Mouse (Mus musculus) T-helper 2 cell (primary cell): ENCODE data around the gene Cmss1.

ENCODE experiments used
- in situ Hi-C: fragments of 300-600 bp; cut with MboI, MseI; formaldehyde crosslinking; loops from one replicate; pipeline ENCODE4 v1.15.1; 2025; ENCODE audit warnings: high pct_unique_total_duplicates

Gene Cmss1

DNA sequence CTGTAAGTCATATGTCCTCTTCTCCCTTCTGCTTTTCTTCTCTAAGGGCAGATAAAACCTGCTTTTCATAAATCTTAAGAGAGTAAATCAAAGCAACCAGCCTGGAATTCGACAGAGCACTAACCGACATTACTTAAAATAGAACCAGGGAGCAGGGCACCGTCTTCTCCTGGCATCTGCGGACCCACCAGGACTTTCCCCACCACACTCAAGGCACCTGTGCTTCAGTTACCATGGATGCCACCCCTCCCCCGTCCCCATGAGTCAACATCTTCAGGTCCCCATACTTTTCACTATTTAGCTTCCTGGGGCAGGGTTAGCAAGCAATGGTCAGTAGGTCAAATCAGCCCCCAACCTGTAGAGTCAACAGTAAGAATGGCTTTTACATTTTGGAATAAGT lies 177.7 kb downstream of the Cmss1 start:
- in situ Hi-C loops, result no loop called here

DNA sequence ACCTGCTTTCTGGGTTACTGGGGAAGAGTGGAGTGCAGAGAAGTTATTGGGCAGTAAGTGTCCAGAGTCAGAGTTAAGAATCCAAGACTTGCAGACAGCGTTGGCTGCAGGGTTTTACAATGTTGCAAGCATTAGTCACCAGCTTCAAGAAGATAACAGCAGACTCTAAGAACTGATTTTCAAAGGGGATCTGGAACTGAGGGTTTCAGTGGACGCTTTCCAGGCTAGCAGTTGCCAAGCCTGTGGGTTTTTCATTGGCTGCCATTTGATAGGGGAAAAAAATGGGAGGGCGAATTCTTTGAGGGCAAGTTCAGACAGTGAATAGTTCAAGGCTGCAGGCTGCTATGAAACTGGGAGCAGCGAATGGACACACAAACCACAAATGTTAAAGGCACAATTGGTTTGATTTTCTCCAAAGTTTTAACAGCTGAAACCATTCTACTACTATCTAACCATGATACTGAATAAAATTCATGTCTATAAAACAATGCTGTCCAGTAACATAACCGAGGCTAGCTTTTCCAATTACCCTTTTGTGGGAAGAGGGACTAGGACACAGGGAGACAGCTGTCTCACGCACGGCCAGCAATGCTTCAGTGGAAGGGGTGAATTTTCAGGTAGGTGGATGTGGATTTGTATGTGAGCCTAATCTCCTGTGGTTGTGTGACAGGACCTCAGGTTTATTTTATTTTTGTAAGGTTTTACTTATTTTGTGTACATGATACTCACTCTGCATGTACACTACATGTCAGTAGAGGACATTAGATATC lies 179.0 kb downstream of the Cmss1 start:
- in situ Hi-C loops, result no loop called here

- in situ Hi-C loops, result no loop called here
These were observed 180.0 kb downstream of the Cmss1 start for GRCm38 (mm10) chr16:57426680-57427079.

GRCm38 (mm10) chr16:57423001-57423800 lies 183.5 kb downstream of the Cmss1 start:
- in situ Hi-C loops, result loop anchor here (25.0 kb wide), 1 partner anchor 1061 kb away; no protein-coding TSS in a partner anchor

GRCm38 (mm10) chr16:57421680-57422417 lies 184.8 kb downstream of the Cmss1 start:
- in situ Hi-C loops, result loop anchor here (25.0 kb wide), 1 partner anchor 1060 kb away; no protein-coding TSS in a partner anchor

- in situ Hi-C loops, result loop anchor here (25.0 kb wide), 1 partner anchor 1059 kb away; no protein-coding TSS in a partner anchor
These were observed 185.7 kb downstream of the Cmss1 start for GRCm38 (mm10) chr16:57420773-57421556.

- in situ Hi-C loops, result loop anchor here (25.0 kb wide), 1 partner anchor 1058 kb away; no protein-coding TSS in a partner anchor
These were observed 186.8 kb downstream of the Cmss1 start for GRCm38 (mm10) chr16:57419881-57420280.

DNA sequence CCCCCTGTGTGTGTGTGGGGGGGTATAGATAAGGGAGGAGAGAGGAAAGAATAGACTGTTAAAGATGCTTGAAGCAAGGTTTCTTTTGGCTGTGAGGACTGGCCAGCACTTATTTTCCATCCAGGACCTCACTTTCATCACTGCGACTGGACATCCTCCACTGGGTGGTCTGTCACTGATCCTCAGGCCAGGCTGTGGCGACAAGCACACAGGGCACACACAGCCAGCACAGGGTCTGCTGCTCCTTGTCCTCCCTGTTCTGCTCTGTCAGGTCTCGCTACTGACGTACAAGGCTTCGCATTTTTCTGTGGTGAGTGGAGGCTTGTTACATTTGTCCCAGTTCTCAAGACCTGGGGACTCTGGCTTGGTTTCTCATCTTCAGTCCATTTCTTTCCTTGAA lies 187.3 kb downstream of the Cmss1 start:
- in situ Hi-C loops, result loop anchor here (25.0 kb wide), 1 partner anchor 1057 kb away; no protein-coding TSS in a partner anchor

- in situ Hi-C loops, result loop anchor here (25.0 kb wide), 1 partner anchor 1056 kb away; no protein-coding TSS in a partner anchor
These were observed 188.7 kb downstream of the Cmss1 start for GRCm38 (mm10) chr16:57417955-57418354.

- in situ Hi-C loops, result loop anchor here (25.0 kb wide), 1 partner anchor 1055 kb away; no protein-coding TSS in a partner anchor
These were observed 189.6 kb downstream of the Cmss1 start for GRCm38 (mm10) chr16:57417017-57417416.

- in situ Hi-C loops, result loop anchor here (25.0 kb wide), 1 partner anchor 1054 kb away; no protein-coding TSS in a partner anchor
These were observed 190.6 kb downstream of the Cmss1 start for GRCm38 (mm10) chr16:57416049-57416448.

DNA sequence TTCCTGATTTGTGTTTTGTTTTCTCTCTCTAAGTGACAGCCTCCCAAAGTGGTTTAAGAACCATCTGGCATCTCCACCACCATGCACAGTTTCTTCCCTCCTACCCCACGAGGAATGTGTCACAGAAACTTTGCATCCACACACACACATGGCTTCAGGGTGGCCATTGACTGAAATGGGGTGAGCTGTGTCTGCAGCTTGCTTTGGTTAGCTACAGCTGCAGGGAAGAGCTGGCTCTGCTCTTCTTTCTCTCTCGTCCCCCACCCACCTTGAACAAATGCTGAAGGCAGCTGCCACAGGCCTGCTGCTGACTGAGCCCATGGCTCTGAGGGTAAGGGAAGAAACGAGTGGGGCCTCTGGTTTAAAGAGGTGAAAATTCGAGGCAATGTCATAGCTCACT lies 193.9 kb downstream of the Cmss1 start:
- in situ Hi-C loops, result loop anchor here (25.0 kb wide), 1 partner anchor 1050 kb away; no protein-coding TSS in a partner anchor

- in situ Hi-C loops, result loop anchor here (25.0 kb wide), 1 partner anchor 1042 kb away; no protein-coding TSS in a partner anchor
These were observed 202.8 kb downstream of the Cmss1 start for GRCm38 (mm10) chr16:57403825-57404224.

DNA sequence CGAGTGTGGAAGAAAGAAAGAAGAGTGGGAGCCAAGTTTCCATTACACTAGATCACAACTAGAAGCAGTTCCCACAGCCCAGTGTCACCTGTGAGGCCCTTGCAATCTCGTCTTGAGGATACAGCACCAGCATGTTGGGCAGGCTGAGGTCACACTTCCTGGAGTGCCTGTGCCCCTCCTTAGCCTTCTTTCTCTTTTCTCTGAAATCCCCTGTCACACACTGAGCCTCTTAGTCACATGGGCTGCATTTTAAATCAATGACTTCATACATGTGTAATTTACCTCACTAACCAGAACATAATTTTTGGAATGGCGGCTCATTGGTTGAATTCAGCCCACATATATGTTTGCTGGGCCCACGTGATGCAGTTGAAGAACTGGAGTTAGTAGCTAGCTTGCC lies 203.8 kb downstream of the Cmss1 start:
- in situ Hi-C loops, result loop anchor here (25.0 kb wide), 1 partner anchor 1041 kb away; no protein-coding TSS in a partner anchor

DNA sequence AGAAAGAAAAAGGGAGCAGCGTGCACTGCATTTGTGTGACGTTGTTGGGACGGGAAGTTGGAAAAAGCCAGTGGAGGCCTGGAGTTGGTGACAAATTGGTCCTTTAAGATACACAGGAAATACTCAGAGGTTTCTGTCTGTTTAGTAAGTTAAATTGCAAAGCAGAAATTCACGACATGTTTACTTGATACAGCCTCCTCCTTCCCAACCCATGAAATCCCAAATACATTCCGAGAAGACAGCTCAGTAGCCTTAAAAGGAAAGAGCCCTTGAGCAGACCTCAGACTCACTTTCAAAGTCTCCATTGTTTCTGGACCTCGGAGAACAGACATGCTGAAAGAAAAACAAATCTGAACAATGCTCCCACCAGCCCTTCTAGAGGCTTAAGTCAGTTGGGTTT lies 205.0 kb downstream of the Cmss1 start:
- in situ Hi-C loops, result loop anchor here (25.0 kb wide), 1 partner anchor 1039 kb away; no protein-coding TSS in a partner anchor

GRCm38 (mm10) chr16:57399566-57399965 lies 207.1 kb downstream of the Cmss1 start:
- in situ Hi-C loops, result loop anchor here (5.0 kb wide), 1 partner anchor 157 kb away; no protein-coding TSS in a partner anchor

DNA sequence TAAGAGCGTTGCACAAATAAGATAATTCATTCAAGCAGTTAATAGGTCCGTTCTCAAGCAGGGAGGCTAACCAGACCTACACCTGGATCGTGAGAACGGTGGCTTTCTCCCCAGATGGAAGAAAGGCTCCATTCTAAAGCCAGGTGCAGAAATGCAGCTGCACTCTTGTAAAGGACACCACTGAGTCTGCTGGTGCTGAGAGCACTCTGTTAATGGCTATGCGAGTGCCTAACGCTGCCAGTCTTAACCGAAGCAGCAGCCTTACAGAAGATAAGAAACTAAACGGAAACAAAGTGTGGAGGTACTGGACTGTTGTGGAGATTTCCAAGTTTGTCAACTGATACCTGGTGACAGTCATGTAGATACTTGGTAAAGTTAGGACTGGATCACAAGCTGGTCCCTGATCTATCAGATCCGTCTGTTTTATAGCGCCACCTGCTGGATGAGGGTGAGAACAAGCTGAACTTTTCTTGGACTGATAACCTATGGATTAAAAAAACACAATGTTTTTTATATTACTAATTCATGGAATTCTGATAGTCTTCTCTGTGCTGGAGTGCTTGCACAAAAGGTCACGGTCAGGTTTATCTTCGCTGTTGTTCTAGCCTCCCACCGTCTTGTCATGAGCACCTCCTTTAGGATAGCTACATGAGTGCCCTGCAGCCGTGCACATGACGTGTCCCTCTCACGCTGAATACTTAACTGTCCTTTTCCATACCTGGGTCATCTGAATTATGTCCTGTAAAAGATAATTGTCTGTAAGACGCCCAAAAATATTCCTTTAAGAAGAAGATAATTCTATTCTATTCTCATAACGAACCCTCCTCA lies 208.1 kb downstream of the Cmss1 start:
- in situ Hi-C loops, result loop anchor here (5.0 kb wide), 1 partner anchor 156 kb away; no protein-coding TSS in a partner anchor

GRCm38 (mm10) chr16:57397845-57398244 lies 208.8 kb downstream of the Cmss1 start:
- in situ Hi-C loops, result loop anchor here (5.0 kb wide), 1 partner anchor 156 kb away; no protein-coding TSS in a partner anchor

DNA sequence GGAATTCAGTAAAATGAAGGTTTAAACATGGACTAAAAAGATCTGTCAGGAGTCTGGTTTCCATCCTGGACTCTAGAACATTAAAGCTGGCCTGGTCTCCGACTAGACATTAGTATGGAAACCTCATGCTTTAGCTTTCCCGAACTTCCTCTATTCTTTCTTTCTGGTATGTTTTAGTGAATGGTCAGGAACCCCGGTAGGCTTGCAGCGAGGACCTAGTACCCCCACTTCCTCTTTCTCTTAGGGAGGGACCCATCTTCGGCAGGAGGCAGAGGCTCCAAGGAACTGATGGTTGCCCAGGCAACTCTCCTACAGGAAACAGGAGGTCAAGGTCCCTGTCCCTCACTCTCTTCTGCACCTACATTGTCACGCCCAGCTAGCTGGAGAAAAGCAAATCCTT lies 210.4 kb downstream of the Cmss1 start:
- in situ Hi-C loops, result loop anchor here (5.0 kb wide), 1 partner anchor 154 kb away; no protein-coding TSS in a partner anchor
